Mouse (Mus musculus) C2C12 (cell line): Measurements from ENCODE around the gene Zfand2a. TPM values are rescaled to one million over a fixed set of nuclear protein-coding genes. Genes with fewer than 3 reads are reported as not detected.

Source experiments
- H3K27me3 ChIP-seq: one replicate; pipeline ENCODE4 v1.6.1; 2011; ENCODE audit not compliant: control insufficient read depth, insufficient read depth, insufficient read length
- H3K36me3 ChIP-seq: one replicate; pipeline ENCODE4 v1.6.1; 2011; ENCODE audit not compliant: control insufficient read depth, insufficient read depth
- H3K4me3 ChIP-seq: one replicate; pipeline ENCODE4 v1.5.1; 2011; ENCODE audit warnings: mild to moderate bottlenecking, control low read depth; ENCODE audit not compliant: poor library complexity, insufficient read depth, severe bottlenecking
- H3K79me2 ChIP-seq: one replicate; pipeline ENCODE4 v1.6.1; 2011; ENCODE audit not compliant: control insufficient read depth, insufficient read depth
- H3K79me3 ChIP-seq: one replicate; pipeline ENCODE4 v1.6.1; 2011; ENCODE audit warnings: low read depth, control low read depth
- H3ac ChIP-seq: one replicate; pipeline ENCODE3; 2011; ENCODE audit warnings: low read depth; ENCODE audit not compliant: control insufficient read depth, insufficient read length
- CEBPB ChIP-seq: IDR thresholded peaks from one replicate; pipeline ENCODE4 v1.6.1; 2011; ENCODE audit warnings: low read depth, mild to moderate bottlenecking, control low read depth, moderate library complexity
- CTCF ChIP-seq: IDR thresholded peaks from one replicate; pipeline ENCODE4 v1.5.1; 2011; ENCODE audit not compliant: control insufficient read depth, insufficient read depth, insufficient read length
- FOSL1 ChIP-seq: IDR thresholded peaks from one replicate; pipeline ENCODE4 v1.8.0; 2011; ENCODE audit warnings: mild to moderate bottlenecking, low read length; ENCODE audit not compliant: poor library complexity, insufficient read depth, severe bottlenecking
- MAX ChIP-seq: IDR thresholded peaks from one replicate; pipeline ENCODE4 v1.6.1; 2011; ENCODE audit warnings: mild to moderate bottlenecking, control low read depth
- MYOD1 ChIP-seq: IDR thresholded peaks from one replicate; pipeline ENCODE4 v1.6.1; 2011; ENCODE audit warnings: low read depth; ENCODE audit not compliant: control insufficient read depth, insufficient read length
- MYOG ChIP-seq: IDR thresholded peaks from one replicate; pipeline ENCODE4 v1.6.1; 2011; ENCODE audit not compliant: control insufficient read depth, insufficient read length; ENCODE audit errors: extremely low read depth
- USF1 ChIP-seq: IDR thresholded peaks from one replicate; pipeline ENCODE4 v1.6.1; 2011; ENCODE audit warnings: low read depth, mild to moderate bottlenecking, control low read depth, moderate library complexity
- polyA plus RNA-seq: library from polyadenylated mRNA; unstranded; fragments of >200 nt; fragmentation: generic; extraction: Trizol; gene quantifications from one replicate; pipeline ENCODE4 v1.2.1, GENCODE M21; 2012; ENCODE audit warnings: missing spikeins

Gene Zfand2a
- polyA plus RNA-seq, 1 experiment, result 23.6 TPM

- H3ac ChIP-seq, result no peak overlapping the region
- no peak overlapping the region for H3K4me3 ChIP-seq
- TF ChIP-seq CTCF (no peak), CEBPB (no peak), USF1 (no peak), MYOG (no peak), FOSL1 (no peak), MYOD1 (no peak), MAX (no peak)
- H3K27me3 ChIP-seq, result no peaks in the 10 kb centered on the region
- peaks cover 17% of the 10 kb centered on the region for H3K79me2 ChIP-seq
- peaks cover 1% of the 10 kb centered on the region for H3K79me3 ChIP-seq
- no peaks in the 10 kb centered on the region for H3K36me3 ChIP-seq
Measured at GRCm38 (mm10) chr5:139425198-139425597, 59.2 kb downstream of the Zfand2a start.

GRCm38 (mm10) chr5:139423026-139423865, 61.1 kb downstream of the Zfand2a start, which contains the start of gene Gper1:
TSS of gene Gper1 (plus strand) at chr5:139423151.
- Histone ChIP-seq H3K79me2 (peaks cover 17% of the 10 kb centered on the region), H3K4me3 (peak within 1 kb of the TSS; percentile 27)

More at GRCm38 (mm10) chr5:139423026-139423865, 61.1 kb downstream of the Zfand2a start, which contains the start of gene Gper1:
- peaks cover 1% of the 10 kb centered on the region for H3K79me3 ChIP-seq
- no peaks in the 10 kb centered on the region for H3K27me3 ChIP-seq
- H3ac ChIP-seq, result peak within 1 kb of the TSS; percentile 75
- TF ChIP-seq USF1, result no peak
- no peak for TF ChIP-seq MYOD1
- no peak for TF ChIP-seq CEBPB
- no peak for TF ChIP-seq CTCF
- no peak for TF ChIP-seq MYOG
- TF ChIP-seq MAX, result no peak
- no peak for TF ChIP-seq FOSL1
- no peaks in the 10 kb centered on the region for H3K36me3 ChIP-seq

Other genes starting within 250 kb of the Zfand2a start
- gene Get4, start 232.2 kb downstream of the Zfand2a start, polyA plus RNA-seq, result 133 TPM
- 0.06 TPM for gene Adap1, start 158.9 kb downstream of the Zfand2a start, polyA plus RNA-seq
- 52.9 TPM for gene Cox19, start 133.1 kb downstream of the Zfand2a start, polyA plus RNA-seq
- gene Cyp2w1, start 131.9 kb downstream of the Zfand2a start, polyA plus RNA-seq, result not detected
- gene Gpr146, start 106.9 kb downstream of the Zfand2a start, polyA plus RNA-seq, result 1.7 TPM
- 0.20 TPM for gene C130050O18Rik, start 79.3 kb downstream of the Zfand2a start, polyA plus RNA-seq
- gene Gper1, start 61.4 kb downstream of the Zfand2a start, polyA plus RNA-seq, result 18.8 TPM
- 31.4 TPM for gene 3110082I17Rik, start 24.0 kb downstream of the Zfand2a start, polyA plus RNA-seq
- gene Uncx, start 58.9 kb upstream of the Zfand2a start, polyA plus RNA-seq, result not detected